Mouse (Mus musculus) midbrain, postnatal 0 days (tissue): ENCODE measurements around the gene Magi2. TPM values are rescaled to one million over a fixed set of nuclear protein-coding genes. Genes with fewer than 3 reads are reported as not detected.
"Not testable (repeated sequence)": the region's sequence is repeated elsewhere in the genome, so short reads cannot be mapped to it uniquely, and the experiment has no call there.

Experiments
- ATAC-seq: fragments of 200-750 bp; cut with Nextera tagmentation; 2 replicates; pipeline ENCODE4 v1.8.0; 2017; ENCODE audit warnings: moderate number of reproducible peaks, mild to moderate bottlenecking, moderate TSS enrichment, moderate library complexity; ENCODE audit not compliant: low FRiP score
- DNase-seq: peaks from one replicate; pipeline ENCODE4 v3.0.0-alpha.2; 2015; ENCODE audit warnings: low spot score
- H3K27ac ChIP-seq: fragments of 300-500 bp; sonication (generic); 2 replicates; pipeline ENCODE4 v1.5.1; 2014; ENCODE audit warnings: low read depth, mild to moderate bottlenecking, low read length, mixed read lengths
- H3K27me3 ChIP-seq: fragments of 300-500 bp; sonication (generic); 2 replicates; pipeline ENCODE4 v1.6.1; 2014; ENCODE audit warnings: low read length, control low read depth, mixed read lengths; ENCODE audit not compliant: insufficient read depth
- H3K36me3 ChIP-seq: fragments of 300-500 bp; sonication (generic); 2 replicates; pipeline ENCODE4 v1.6.1; 2014; ENCODE audit warnings: low read length, control low read depth, mixed read lengths; ENCODE audit not compliant: insufficient read depth
- H3K4me1 ChIP-seq: fragments of 300-500 bp; sonication (generic); 2 replicates; pipeline ENCODE4 v1.6.1; 2014; ENCODE audit warnings: mild to moderate bottlenecking, control low read depth, antibody characterized with exemption, low read length, mixed read lengths; ENCODE audit not compliant: insufficient read depth
- H3K4me2 ChIP-seq: fragments of 300-500 bp; sonication (generic); 2 replicates; pipeline ENCODE4 v1.6.1; 2014; ENCODE audit warnings: low read depth, mild to moderate bottlenecking, low read length, mixed read lengths; ENCODE audit not compliant: poor library complexity, severe bottlenecking
- H3K4me3 ChIP-seq: fragments of 300-500 bp; sonication (generic); 2 replicates; pipeline ENCODE4 v1.5.1; 2014; ENCODE audit warnings: low read depth, mild to moderate bottlenecking, low read length, moderate library complexity
- H3K9ac ChIP-seq: fragments of 300-500 bp; sonication (generic); replicated peaks from 2 replicates; pipeline ENCODE4 v1.6.1; 2014; ENCODE audit warnings: mild to moderate bottlenecking, low read length, moderate library complexity, mixed read lengths; ENCODE audit not compliant: poor library complexity, severe bottlenecking
- H3K9me3 ChIP-seq: fragments of 300-500 bp; sonication (generic); 2 replicates; pipeline ENCODE4 v1.6.1; 2016; ENCODE audit warnings: low read length, control low read depth
- CTCF ChIP-seq: IDR thresholded peaks from 2 replicates; pipeline ENCODE4 v1.5.1; 2016; ENCODE audit warnings: antibody characterized with exemption, mild to moderate bottlenecking
- WGBS: fragments of 180-500 bp; shearing (Covaris S2); extraction: QIAGEN DNeasy Blood & Tissue Kit; methylation state at CpG from one replicate; pipeline ENCODE4 v1.1.7; 2014; 5-methylcytosine and 5-hydroxymethylcytosine counted together
- polyA plus RNA-seq: library from polyadenylated mRNA; unstranded; fragments of >200 nt; fragmentation: Nextera tagmentation; extraction: Ambion mirVana; gene quantifications from 2 replicates; pipeline ENCODE4 v1.2.1, GENCODE M21; 2015
- total RNA-seq: library from RNA; depleted of rRNA; stranded (reverse); fragments of >200 nt; gene quantifications from 2 replicates; pipeline ENCODE4 v1.2.3, GENCODE M21; 2014

Magi2 gene
- total and polyA plus RNA-seq, 2 experiments from 2014 or later, result 20.0 to 59.3 TPM

DNA sequence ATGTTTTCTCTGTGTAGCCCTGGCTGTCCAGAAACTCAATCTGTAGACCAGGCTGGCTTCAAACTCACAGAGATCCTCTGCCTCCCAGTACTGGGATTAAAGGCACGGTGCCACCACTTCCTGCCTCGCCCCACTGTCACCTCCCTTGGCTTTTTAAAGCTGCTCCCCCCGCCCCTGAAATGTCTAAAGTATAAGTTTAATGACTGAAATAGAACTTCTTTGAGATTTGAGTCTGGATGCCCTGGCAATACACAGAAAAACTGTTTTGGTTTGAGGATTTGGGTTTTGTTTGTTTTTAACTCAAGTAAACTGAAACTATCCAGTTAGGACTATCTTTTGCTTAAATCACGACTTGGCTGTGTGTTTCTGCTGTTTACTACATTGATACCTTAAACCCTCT lies 1478.0 kb downstream of the Magi2 start:
- no peak for TF ChIP-seq CTCF
- 0 out of 2 replicates have a peak, but pooled peaks cover 3% of the 10 kb centered on the region for H3K36me3 ChIP-seq
- no peaks in the 10 kb centered on the region for H3K4me1 ChIP-seq
- WGBS, result 71% methylated on average over 4 of the region's 4 CpGs
- no peak overlapping the region for H3K4me2 ChIP-seq
- no peaks in the 10 kb centered on the region for H3K9me3 ChIP-seq
- no peak overlapping the region for H3K4me3 ChIP-seq
- no peaks in the 10 kb centered on the region for H3K27me3 ChIP-seq
- DNase-seq (no peak), ATAC-seq (no peak)
- no peak overlapping the region for H3K9ac ChIP-seq
- H3K27ac ChIP-seq, result no peak overlapping the region

DNA sequence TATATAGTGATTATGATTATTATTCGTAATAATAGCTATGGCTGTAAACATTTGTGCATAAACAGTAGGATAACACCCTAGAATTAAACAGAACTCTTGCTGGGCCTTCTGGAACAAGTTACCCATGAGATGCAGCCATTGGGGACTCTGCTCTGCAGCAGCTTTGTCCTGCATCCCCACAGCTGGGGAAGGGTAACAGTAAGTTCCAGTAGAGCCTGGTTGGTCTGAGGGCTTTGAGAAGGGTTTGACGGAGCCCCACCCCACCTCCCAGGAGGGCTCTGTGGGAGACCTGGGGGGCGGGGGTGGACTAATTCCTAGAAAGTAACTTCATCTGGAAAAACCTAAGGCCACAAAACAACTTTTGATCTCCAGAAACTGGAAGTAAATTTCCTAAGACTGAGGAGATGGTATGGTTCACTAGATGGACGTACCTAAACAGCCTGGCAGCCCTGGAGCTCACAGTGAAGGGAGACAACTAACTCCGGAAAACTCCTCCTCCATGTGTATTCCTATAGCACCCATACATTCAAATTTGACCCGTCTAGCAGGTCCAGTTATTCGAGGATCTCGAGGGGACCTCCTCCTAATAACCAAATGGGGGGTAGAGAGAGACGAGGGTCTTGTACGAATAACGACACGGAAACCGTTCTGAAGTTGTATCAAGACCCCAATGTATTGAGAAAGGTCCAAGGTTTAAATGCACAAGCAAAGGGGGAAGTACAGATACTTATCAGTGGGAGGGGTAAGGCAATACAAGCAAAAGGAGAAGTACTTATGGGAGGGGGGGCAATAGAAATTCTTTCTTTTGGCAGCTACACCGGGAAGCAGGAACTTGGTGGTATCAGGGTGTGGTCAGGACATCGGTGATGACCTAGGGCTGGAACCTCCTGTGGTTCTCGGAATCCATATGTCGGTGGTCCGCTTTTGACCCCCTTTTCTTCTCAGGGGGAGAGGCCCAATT lies 1479.8 kb downstream of the Magi2 start:
- not testable (repeated sequence) for H3K27ac ChIP-seq, H3K9me3 ChIP-seq, H3K4me1 ChIP-seq, H3K36me3 ChIP-seq, H3K4me3 ChIP-seq, DNase-seq, H3K9ac ChIP-seq, ATAC-seq, H3K4me2 ChIP-seq, H3K27me3 ChIP-seq
- WGBS, result 89% methylated on average over 9 of the region's 18 CpGs

DNA sequence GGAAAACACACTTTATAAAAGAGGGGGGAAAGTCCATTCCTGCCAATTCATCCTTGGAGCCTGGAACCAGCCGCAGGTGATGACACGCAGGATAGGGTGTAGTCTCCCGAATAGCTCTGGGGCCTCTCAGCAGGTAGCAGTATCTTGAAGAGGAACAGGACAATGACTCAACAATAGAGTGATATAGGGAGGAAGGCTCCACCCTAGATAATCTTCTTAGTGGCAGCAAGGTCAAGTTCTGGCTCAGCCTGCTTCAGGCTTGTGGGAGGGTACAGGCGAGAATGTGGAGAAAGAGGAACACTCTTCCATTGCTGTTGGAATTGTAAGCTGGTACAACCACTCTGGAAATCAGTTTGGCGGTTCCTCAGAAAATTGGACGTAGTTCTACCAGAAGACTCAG lies 1484.0 kb downstream of the Magi2 start:
- not testable (repeated sequence) for ATAC-seq, H3K9ac ChIP-seq
- WGBS, result 89% methylated on average over 6 of the region's 6 CpGs

DNA sequence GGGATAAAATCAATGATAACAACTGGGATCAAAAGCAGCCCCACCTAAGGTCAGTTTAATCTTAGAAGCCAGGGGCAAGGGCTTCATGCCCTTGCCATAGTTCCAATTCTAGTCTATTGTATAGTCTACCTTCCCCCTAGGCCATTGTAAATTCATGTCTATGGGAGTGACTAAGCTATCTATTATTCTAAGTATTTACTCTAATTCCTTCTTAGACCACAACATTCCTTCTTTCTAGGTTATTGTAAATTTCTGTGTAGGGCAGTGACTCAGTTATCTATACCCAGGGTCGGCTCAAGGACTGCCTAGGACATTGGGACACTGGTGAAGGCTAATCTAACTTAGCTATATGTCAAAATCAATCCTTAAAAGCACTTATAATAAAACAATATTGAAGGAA lies 1487.8 kb downstream of the Magi2 start:
- not testable (repeated sequence) for H3K36me3 ChIP-seq, ATAC-seq, H3K4me2 ChIP-seq, H3K4me1 ChIP-seq, H3K4me3 ChIP-seq, H3K27ac ChIP-seq, H3K9ac ChIP-seq, DNase-seq, H3K27me3 ChIP-seq, H3K9me3 ChIP-seq
- WGBS, result 86% methylated on average over 1 of the region's 1 CpGs

More for the DNA sequence above, 1484.0 kb downstream of the Magi2 start:
- H3K36me3 ChIP-seq, H3K4me3 ChIP-seq, H3K9me3 ChIP-seq, DNase-seq, H3K27me3 ChIP-seq, H3K27ac ChIP-seq, H3K4me1 ChIP-seq, H3K4me2 ChIP-seq: not testable (repeated sequence)

DNA sequence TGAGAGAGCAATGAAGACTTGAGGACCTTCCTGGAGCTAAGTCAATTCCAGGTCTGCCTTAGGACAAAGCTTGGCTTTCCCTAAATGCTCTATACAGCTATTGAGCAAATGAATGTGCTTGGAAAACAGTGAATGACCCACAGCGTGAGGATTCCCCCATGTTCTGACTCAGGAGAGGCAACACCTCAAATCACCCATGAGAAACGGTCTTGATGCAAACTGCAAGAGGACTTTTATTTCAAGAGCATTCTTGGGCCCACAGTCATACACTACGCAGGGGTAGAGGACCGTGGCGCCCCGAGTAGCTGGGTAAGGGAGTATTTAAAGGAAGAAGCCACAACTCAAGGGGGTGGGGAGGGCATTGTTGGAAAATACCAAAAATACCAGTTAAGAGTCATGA lies 1489.1 kb downstream of the Magi2 start:
- not testable (repeated sequence) for ATAC-seq, H3K27me3 ChIP-seq, H3K9me3 ChIP-seq, H3K4me2 ChIP-seq, H3K27ac ChIP-seq, H3K36me3 ChIP-seq, H3K4me3 ChIP-seq, H3K4me1 ChIP-seq, H3K9ac ChIP-seq, DNase-seq
- WGBS, result 89% methylated on average over 6 of the region's 6 CpGs

DNA sequence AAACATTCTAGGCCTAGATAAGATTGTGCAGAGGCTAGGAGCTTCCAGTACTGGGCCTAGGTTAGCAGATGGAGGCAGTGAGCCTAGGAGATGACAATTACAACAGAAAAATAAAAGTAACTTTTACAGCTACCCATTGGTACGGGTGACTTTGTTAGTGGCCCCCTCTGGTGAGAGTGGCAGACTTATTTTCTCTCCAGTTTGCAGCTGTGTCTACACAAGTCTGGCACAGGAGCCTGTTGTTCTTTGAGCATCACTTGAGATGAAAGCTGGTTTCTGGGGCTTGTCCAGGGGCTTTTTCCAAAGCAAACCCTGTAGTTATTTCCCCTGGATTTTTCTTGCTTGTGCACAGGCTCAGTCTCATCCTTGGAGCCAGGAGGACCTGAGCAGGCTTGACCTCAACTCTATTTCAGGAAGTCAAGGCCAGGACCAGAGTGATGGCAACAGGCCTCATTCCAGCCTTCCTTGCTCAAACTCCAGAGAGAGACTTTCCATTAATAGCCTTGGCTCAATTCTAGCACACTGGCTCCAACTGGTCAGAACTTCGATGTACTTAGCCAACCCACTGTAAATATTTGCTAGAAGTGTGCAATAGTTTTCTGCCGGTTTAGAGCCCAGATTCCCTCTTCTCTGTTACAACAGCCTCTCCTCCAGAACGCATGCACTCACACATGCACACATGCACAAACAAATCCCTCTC lies 1493.5 kb downstream of the Magi2 start:
- H3K27ac ChIP-seq, result no peak overlapping the region
- DNase-seq, result no peak
- no peaks in the 10 kb centered on the region for H3K27me3 ChIP-seq
- no peak overlapping the region for H3K4me3 ChIP-seq
- H3K36me3 ChIP-seq, result no peaks in the 10 kb centered on the region
- ATAC-seq, result no peak
- H3K4me2 ChIP-seq, result no peak overlapping the region
- no peaks in the 10 kb centered on the region for H3K4me1 ChIP-seq
- no peaks in the 10 kb centered on the region for H3K9me3 ChIP-seq
- TF ChIP-seq CTCF, result no peak
- 83% methylated on average over 4 of the region's 4 CpGs for WGBS
- H3K9ac ChIP-seq, result no peak overlapping the region; the same call in 1 of the 2 replicates

DNA sequence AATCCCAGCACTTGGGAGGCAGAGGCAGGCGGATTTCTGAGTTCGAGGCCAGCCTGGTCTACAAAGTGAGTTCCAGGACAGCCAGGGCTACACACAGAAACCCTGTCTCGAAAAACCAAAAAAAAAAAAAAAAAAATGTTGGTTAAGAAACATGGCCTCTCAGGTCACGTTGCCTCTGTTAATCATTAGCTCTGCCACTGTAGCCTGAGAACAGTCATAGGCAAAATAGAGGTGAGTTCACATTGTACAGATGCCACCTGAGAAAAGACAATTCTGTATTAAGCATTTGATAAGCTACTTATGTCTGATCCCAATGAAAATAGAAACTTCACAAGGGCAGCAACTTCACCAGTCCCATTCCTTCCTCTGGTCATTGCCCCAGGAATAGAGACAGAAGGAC lies 1496.4 kb downstream of the Magi2 start:
- H3K36me3 ChIP-seq, H3K4me1 ChIP-seq: not testable (repeated sequence)

More for the DNA sequence above, 1496.4 kb downstream of the Magi2 start:
- DNase-seq, H3K4me3 ChIP-seq, H3K9me3 ChIP-seq, H3K4me2 ChIP-seq, H3K27ac ChIP-seq, ATAC-seq, H3K9ac ChIP-seq, H3K27me3 ChIP-seq: not testable (repeated sequence)
- WGBS, result 93% methylated on average over 4 of the region's 4 CpGs
